Mouse (Mus musculus): ENCODE data around the gene Psmb9.
"Not testable (repeated sequence)": the region's sequence is repeated elsewhere in the genome, so short reads cannot be mapped to it uniquely, and the experiment has no call there.

GRCm38 (mm10) chr17:34232021-34232420 is 44.5 kb upstream of the Psmb9 start:
- not testable (repeated sequence) for TF ChIP-seq CTCF, POLR2A (IDR thresholded peaks at IDR 0.05; ENCODE audit: extremely low read depth, insufficient read depth, low read length)

All from cortical plate, adult 2 months (tissue).